Mouse (Mus musculus): ENCODE measurements around the gene Coro1c.

GRCm38 (mm10) chr5:113932310-113932709, 23.8 kb upstream of the Coro1c start:
- TF ChIP-seq CTCF (IDR thresholded peaks at IDR 0.05; ENCODE audit: low read depth) (no peak), EP300 (optimal IDR thresholded peaks at IDR 0.05) (no peak)

All from stomach, postnatal 0 days (tissue).